Mouse (Mus musculus) kidney, postnatal 4 days (tissue): ENCODE measurements at regions not wholly inside any gene's neighbourhood (a gene's known extent, or its start where the extent isn't known, plus 50 kb on each side); places are given as distances from the start of the nearest gene placed in this dataset.

ENCODE experiments used
- DNase-seq, 2 experiments: peaks; one replicate each; pipeline ENCODE4 v3.0.0; 2021; ENCODE audit warnings: mixed read lengths in 2 of 2

GRCm38 (mm10) chr6:103421013-103421933, 89.1 kb upstream of the Chl1 start:
- DNase-seq = no peak

GRCm38 (mm10) chr6:103430933-103431594, 79.3 kb upstream of the Chl1 start:
- no peak for DNase-seq

- no peak for DNase-seq
Observed at GRCm38 (mm10) chr6:103431595-103431957, 78.8 kb upstream of the Chl1 start.
